ENCODE assay signal across 20 mouse cellular contexts in the genomic region with DNA sequence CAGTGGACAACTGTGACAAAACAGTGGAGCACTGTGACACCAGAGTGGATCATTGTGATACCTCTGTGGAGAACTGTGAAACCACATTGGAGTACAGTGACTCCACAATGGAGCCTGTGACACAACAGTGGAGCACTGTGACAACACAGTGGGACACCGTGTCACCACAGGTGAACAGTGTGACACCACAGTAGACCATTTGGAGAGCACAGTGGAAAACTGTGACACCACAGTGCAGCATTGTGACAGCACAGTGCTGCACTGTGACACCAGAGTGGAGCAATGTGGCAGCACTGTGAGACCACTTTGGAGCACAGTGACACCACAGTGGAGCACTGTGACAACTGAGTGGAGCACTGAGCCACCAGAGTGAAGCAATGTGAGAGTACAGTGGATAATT.
DNase-seq lines count a peak whose midpoint lies in the region; ATAC-seq lines count a peak whose summit lies in the region.
"Had no signal": no experiment of that assay in that cellular context is flagged by ENCODE, and none has a peak within 500 bp of the region (broad histone marks: within the 10 kb centered on the region; RNA-seq: fewer than 3 reads in every experiment).

No protein-coding gene starts in this region.

- no peak for ATAC-seq in heart, embryonic 12.5 days (ENCODE audit: insufficient number of reproducible peaks, low FRiP score)
- no peak for ATAC-seq in frontal cortex, adult (ENCODE audit: low TSS enrichment)
- ATAC-seq: forebrain, embryonic 16.5 days; liver, embryonic 12.5 days; midbrain, embryonic 13.5 days had no signal

- no peak overlapping the region for H3K4me3 ChIP-seq in heart, embryonic 10.5 days
- H3K4me3 ChIP-seq in heart, embryonic 12.5 days = no peak overlapping the region
- H3K4me3 ChIP-seq: embryonic facial prominence, embryonic 15.5 days; hindbrain, embryonic 12.5 days; limb, embryonic 12.5 days; liver, embryonic 12.5 days; midbrain, embryonic 13.5 days had no signal

- peaks cover 77% of the 10 kb centered on the region for H3K9me3 ChIP-seq in heart, embryonic 10.5 days
- peaks cover 78% of the 10 kb centered on the region for H3K9me3 ChIP-seq in heart, embryonic 12.5 days (replicated peaks)

- 75% methylated on average over 1 of the region's 1 CpGs for WGBS in heart, embryonic 10.5 days
- 57% methylated on average over 1 of the region's 1 CpGs for WGBS in heart, embryonic 12.5 days

- H3K4me1 ChIP-seq in heart, embryonic 10.5 days = no peaks in the 10 kb centered on the region
- no peaks in the 10 kb centered on the region for H3K4me1 ChIP-seq in heart, embryonic 12.5 days (replicated peaks)
- H3K4me1 ChIP-seq: embryonic facial prominence, embryonic 15.5 days; hindbrain, embryonic 12.5 days; limb, embryonic 12.5 days; liver, embryonic 12.5 days; midbrain, embryonic 13.5 days had no signal

- H3K9ac ChIP-seq in heart, embryonic 12.5 days = no peak overlapping the region
- H3K9ac ChIP-seq: embryonic facial prominence, embryonic 15.5 days; hindbrain, embryonic 12.5 days; limb, embryonic 12.5 days; liver, embryonic 12.5 days; lung, embryonic 14.5 days; midbrain, embryonic 13.5 days had no signal

- DNase-seq in heart, embryonic 10.5 days (ENCODE audit: low spot score) = peak; percentile 69
- peak; percentile 0 for DNase-seq in lung, postnatal 10 days
- no peak for DNase-seq in lung, postnatal 25 days (ENCODE audit: low spot score)
- DNase-seq in thymus, postnatal 14 days = peak; percentile 1
- DNase-seq in thymus, postnatal 4 days = no peak
- DNase-seq: adrenal gland, adult 2 months; cerebellum, adult 11 months; cerebellum, adult 9-11 months; kidney, postnatal 36 days; lung, embryonic 14.5 days; right cerebral cortex, postnatal 14 days had no signal

- H3K4me2 ChIP-seq in heart, embryonic 12.5 days = no peak overlapping the region
- H3K4me2 ChIP-seq: embryonic facial prominence, embryonic 15.5 days; hindbrain, embryonic 12.5 days; limb, embryonic 12.5 days; liver, embryonic 12.5 days; lung, embryonic 14.5 days; midbrain, embryonic 13.5 days had no signal

- no peak overlapping the region for H3K27ac ChIP-seq in heart, embryonic 10.5 days
- H3K27ac ChIP-seq in heart, embryonic 12.5 days (ENCODE audit: poor library complexity, severe bottlenecking) = no peak overlapping the region
- H3K27ac ChIP-seq: embryonic facial prominence, embryonic 15.5 days; hindbrain, embryonic 12.5 days; limb, embryonic 12.5 days; liver, embryonic 12.5 days; midbrain, embryonic 13.5 days; stomach, postnatal 0 days had no signal

- no peaks in the 10 kb centered on the region for H3K27me3 ChIP-seq in heart, embryonic 10.5 days (ENCODE audit: insufficient read depth, poor library complexity, severe bottlenecking)
- H3K27me3 ChIP-seq in heart, embryonic 12.5 days (replicated peaks) = no peaks in the 10 kb centered on the region
- H3K27me3 ChIP-seq: embryonic facial prominence, embryonic 15.5 days; hindbrain, embryonic 12.5 days; limb, embryonic 12.5 days; liver, embryonic 12.5 days; midbrain, embryonic 13.5 days had no signal

- H3K36me3 ChIP-seq in heart, embryonic 10.5 days = no peaks in the 10 kb centered on the region
- no peaks in the 10 kb centered on the region for H3K36me3 ChIP-seq in heart, embryonic 12.5 days
- H3K36me3 ChIP-seq: embryonic facial prominence, embryonic 15.5 days; limb, embryonic 12.5 days; liver, embryonic 12.5 days; midbrain, embryonic 13.5 days had no signal

Comparison
In these comparisons a context has a peak if more than half of its experiments do, and no peak if none do; other contexts are left out.
1. DNase-seq: peak in heart, embryonic 10.5 days (single experiment), lung, postnatal 10 days (single experiment) and thymus, postnatal 14 days (single experiment); none in lung, postnatal 25 days (single experiment) and thymus, postnatal 4 days (single experiment).